Mouse (Mus musculus): Measurements from ENCODE around the gene Ankrd61.

The Ankrd61 gene

DNA sequence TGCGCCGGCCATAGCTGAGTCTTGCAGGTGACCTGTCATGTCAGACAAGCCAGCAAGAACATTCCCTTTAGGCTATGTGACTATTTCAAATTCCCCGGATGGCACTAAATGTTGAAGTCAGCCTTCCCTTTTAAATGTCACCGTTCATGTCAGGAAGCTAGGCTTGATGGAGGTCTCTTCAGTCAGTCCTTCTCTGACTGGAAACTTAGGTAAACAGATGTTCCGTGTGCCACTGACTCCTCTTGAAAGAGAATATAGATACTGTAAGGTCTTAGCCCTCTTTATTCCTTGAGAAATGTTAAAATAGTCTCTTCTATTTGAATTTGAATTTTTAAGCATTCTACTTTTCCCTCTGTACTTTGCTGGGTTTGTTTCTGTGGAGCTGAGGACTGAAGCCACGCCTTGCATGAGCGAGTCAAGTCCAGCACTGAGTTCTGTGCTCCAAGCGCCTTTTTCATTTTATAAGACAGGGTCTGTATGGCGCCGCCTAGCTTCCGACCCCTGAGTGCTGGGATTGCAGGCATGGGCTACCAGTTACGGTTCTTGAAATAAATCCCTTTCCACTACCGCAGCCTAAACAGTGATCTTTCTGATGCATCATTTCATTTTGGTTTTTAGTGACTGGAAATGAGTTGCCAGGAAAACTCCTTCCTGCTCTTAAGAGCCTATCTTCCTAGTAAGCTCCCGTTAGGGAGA, at the start of gene Ankrd61:
TSS of gene Ankrd61 (minus strand) at position 51 of the 696 bp plus-strand sequence.
- DNase-seq, result no peak

DNA sequence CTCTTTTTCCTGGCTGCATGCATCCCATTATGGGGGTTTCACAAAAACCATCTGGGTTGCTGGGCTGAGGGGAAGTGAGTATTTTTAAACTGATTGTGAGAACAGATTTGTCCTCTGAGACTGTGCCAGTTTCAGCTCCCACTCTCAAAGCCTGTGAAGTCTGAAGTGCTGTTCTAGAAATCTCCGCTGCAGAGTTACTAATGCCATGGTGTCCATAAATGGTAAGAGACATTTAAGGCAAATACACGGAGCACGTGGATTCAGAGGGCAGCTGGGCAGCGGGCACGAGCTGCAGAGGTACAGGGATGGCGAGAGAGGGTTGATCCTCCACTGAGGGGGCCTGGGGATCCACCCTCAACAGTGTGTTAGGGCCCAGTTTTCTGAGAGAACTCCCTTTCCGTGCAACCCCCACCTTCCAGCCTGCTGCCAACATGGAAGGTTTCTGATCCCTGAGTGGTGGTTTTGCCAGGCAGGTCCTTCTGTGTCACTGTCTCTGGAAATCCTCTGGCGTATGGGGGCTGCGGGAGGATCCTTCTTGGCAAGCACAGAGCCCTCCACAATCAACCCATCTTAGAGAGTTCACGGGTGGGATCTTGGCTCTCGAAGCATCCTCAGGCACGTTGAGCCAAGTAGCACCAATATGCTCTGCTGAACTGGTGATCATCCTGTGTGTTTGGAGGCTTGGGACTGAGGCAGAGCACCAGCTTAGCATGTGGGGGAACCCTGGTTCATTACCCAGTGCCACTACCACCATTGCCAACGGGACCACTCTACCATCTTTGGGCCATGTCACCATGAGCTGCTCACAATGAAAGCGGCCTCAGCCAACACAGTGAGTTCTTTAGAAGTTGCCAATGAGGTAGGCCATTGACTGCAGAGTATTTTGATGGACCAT, 46.0 kb upstream of the Ankrd61 start:
- no peak for DNase-seq

DNA sequence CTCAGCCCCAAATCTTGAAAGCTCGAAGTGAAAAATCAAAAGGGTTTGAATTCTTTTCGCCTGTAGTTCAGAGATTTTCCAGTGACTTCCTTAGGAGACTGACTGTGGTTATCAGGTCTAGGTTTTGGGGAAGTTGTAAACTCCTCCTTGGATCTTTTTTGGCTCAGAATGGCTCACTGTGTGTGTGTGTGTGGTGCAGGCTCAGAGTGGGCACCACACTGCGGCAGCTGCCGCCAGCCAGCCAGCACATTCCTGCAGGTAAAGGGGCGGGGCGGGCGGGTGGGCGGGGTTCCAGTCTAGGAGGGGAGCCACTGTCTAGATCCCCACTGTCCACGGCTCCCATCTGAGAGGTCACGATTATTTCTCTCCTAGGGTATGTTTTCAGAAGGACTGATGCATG, 44.1 kb upstream of the Ankrd61 start:
- DNase-seq, result no peak

DNA sequence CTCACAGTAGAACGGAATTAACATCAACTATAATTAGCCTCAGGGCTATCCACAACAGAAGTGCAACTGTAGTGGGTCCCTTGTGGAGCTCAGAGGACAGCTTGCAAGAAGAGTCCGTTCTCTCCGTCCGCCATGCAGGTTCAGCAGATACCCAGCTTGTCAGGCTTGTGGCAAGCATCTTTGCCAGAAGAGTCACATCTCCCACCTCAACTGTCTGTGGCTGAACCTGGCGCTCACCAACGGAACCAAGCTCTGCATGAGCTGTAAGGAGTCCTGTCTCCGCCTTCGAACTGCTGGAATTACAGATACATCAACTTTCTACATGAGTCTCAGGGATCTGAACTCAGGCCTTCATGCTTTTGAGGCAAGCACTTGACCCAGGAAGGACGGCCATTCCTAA, 38.7 kb upstream of the Ankrd61 start:
- DNase-seq, result no peak

DNA sequence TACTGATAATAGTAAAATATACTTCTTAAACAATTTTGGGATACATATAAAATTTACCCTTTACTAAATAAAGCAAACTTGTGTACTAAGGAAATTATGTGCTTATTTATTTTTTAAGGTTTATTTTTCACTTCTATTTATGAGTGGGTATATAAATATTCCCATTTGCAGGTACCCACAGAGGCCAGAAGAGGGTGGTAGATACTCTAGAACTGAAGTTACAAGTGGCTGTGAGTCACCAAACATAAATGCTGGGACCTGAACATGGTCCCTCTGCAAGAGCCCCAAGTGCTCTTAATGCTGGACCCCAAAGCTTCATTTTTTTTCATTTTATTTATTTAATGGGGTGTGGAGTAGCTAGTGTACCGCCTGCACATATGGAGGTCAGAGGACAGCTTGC, 36.4 kb upstream of the Ankrd61 start:
- no peak for DNase-seq

DNA sequence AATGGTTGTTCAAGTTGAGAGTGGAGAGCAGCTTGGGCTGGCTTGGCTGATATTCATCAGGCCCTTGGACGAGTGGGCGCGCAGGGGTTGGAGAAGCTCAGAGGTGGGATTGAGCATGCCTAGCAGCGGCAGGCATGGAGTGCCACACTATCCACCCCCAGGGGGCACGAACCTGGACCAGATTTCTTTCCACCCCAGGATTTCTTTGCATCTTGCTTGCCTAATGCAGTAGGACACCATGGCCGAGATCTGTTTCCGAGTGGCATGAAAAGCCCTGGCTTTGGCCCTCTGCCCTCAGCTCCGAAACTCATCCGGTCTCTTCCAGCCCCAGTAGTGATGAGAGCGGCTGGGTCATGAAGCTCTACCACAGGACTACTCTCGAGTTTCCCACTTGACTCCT, 35.9 kb upstream of the Ankrd61 start:
- no peak for DNase-seq

DNA sequence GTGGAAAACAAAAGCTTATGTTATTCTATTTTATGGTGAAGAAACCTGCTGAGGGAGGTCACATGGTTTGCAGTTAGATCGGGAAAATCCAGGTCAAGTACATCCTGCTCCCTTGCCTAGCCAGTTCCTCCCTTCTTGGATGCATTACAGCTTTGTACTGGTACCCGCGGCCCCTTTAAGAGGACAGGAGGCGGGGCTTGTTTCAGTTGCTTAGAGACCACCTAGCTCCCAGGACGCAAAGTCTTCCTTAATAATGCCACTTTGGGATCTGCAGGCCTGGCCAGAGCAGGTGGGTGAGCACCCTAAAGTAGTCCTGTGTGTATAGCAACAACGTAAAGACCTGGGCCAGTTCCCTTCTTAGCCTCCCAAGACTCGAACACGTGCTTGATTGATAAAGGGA, 35.3 kb upstream of the Ankrd61 start, which contains the start of gene Rsph10b:
TSS of gene Rsph10b (plus strand) at position 205 of the 400 bp plus-strand sequence.
- DNase-seq, result peak; percentile 39

DNA sequence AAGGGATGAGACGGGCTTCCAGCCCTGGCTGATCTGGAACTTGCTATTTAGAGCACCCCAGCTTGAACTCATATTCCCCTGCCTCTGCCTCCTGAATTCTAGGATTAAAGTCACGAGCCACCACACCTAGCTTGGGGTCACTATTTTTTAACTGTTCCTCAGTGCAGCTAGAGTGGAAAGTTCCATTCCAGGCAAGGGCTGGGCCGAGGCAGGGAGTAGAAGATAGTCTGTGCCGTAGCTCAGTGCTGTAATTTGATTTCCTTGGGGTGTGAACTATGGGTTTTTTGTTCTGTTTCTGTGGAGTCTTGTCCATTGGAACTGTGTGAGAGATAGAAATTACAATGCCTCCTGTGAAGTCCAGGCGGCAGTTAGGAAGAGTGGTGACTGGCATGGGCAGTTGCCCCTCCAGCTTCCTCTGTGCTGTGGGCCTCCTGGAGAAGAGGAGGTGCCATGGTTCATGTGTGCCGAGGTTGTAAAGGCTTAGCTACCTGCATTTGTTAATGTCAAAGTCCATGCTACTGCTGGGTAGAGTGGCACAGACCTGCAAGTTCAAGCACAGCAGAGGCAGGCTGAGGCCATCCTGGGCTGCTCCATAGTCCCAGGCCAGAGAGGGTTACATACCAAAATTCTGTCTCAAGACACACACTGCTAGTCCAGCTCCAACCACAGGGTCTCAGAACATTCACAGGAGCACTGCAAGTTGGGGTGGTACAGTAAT, 34.5 kb upstream of the Ankrd61 start:
- DNase-seq, result no peak

DNA sequence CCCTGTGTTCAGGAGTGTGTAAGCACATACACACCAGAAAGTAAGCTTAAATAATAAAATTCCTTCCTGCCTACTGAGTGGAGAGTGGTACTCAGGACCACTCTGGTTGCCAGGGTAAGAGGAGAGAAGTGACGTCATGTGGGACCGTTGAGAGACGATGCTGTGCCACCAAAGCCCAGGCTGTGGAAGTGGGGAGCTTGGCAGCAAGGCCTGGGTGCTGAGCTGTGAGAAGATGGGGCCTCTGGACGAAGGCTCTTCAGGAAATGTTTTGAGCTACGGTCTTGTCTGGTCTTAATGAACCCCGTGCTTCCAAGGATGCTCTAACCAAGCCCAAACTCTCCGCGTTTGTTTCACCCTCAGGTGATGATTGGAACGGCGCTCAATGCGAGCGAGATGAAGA, 33.2 kb upstream of the Ankrd61 start:
- DNase-seq, result no peak

DNA sequence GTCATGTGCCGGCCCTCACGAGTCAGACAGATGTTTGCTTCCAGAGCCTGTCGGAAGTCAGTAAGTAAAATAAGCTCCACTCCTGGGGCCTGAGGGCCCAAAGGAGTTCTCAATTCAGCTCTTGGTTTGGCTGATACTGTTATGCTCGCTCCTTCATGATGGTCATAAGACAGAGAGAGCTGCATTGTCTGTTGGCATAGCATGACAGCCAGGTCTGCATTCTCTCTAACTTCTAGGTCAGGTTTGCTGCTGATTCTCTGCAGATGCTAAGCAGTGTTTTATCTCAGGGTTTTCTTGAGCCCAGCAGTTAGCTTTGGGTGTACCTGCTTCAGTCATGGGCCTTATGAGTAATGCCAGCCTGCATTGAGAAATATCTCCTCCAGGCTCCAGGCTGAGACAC, 31.8 kb upstream of the Ankrd61 start:
- DNase-seq, result no peak

DNA sequence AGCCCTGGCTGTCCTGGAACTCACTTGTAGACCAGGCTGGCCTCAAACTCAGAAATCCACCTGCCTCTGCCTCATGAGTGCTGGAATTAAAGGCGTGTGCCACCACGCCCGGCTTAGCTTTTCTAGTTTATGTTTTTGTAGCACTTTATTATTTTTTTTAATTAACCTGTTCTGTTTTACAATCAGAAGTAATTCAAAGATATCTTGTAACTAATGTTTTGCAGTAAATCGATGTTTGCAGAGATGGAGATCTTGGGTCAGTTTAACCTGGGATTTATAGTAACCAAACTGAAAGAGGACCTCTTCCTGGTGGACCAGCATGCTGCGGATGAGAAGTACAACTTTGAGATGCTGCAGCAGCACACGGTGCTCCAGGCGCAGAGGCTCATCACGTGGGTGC, 30.4 kb upstream of the Ankrd61 start, which contains the start of gene Gm42421:
TSS of gene Gm42421 (plus strand) at position 301 of the 400 bp plus-strand sequence.
- DNase-seq, result no peak

DNA sequence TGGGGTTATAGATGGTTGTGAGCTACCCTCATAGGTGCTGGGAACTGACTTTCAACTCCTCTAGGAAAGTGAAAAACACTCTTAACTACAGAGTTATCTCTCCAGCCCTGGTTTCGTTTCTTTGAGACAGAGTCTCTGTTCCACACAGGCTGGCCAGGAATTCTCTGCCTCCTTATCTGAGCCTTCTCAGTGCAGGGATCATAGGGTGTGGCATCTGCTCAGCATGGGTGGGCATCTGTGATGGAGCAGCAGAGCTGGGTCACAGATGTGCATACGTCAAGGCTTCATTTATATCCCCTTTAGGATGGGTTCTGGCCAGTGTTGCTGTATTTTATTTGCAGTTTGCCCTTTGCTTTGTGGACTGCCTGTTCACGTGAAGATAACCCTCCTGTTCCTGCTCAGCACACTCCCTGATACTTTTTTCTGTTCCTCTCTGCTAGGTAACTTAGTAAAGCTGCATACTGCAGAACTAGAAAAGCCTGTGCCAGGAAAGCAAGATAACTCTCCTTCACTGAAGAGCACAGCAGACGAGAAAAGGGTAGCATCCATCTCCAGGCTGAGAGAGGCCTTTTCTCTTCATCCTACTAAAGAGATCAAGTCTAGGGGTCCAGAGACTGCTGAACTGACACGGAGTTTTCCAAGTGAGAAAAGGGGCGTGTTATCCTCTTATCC, 27.4 kb upstream of the Ankrd61 start:
- DNase-seq, result no peak

DNA sequence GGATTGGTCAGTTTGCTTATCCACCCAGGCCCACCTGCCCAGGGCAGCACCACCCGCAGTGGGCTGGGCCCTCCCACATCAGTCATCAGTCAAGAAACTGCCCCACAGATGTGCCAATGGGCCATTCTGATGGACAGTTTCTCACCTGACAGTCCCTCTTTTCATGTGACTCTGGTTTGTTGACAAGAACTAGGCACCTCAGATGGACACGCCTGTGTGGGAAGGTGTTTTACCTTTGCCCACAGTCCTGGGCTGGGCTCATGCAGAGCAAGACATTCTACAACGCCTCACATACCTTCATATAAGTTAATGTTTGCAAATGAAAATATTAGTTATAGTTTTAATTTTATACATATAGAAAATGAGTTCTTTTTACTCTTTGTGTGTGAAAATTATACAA, 20.6 kb upstream of the Ankrd61 start:
- no peak for DNase-seq

DNA sequence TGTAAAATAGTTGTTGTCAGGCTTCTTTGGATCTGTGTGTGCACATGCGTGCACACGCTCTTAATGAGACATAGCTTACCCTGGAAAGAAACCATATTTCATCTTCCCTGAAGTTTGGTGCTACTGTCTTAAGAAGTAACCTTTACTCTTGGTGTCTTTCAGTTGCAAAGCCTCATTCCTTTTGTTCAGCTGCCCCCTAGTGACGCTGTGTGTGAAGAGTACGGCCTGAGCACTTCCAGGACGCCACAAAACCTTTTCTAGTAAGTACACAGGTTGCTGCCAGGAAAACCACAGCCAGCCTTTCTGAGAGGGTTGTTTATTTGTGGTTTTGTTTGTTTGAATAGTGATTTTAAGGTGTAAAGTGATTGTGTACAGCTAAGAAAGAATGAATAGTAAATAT, 19.9 kb upstream of the Ankrd61 start:
- DNase-seq, result peak; percentile 60

DNA sequence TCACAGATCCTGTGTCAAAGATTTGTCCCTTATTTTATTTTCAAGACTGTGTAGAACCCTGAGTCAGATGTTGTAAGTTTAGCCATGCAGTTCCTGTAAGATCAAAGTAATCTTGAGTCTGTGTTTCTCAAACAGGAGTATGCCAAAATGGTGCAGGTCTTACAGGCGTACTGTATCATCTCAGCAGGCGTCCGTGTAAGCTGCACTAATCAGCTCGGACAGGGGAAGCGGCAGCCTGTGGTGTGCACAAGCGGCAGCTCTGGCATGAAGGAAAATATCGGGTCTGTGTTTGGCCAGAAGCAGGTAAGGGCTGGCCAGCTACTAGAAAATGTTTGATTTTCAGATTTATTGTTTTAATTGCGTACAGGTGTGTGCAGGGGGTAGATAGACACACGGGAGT, 18.7 kb upstream of the Ankrd61 start:
- no peak for DNase-seq

DNA sequence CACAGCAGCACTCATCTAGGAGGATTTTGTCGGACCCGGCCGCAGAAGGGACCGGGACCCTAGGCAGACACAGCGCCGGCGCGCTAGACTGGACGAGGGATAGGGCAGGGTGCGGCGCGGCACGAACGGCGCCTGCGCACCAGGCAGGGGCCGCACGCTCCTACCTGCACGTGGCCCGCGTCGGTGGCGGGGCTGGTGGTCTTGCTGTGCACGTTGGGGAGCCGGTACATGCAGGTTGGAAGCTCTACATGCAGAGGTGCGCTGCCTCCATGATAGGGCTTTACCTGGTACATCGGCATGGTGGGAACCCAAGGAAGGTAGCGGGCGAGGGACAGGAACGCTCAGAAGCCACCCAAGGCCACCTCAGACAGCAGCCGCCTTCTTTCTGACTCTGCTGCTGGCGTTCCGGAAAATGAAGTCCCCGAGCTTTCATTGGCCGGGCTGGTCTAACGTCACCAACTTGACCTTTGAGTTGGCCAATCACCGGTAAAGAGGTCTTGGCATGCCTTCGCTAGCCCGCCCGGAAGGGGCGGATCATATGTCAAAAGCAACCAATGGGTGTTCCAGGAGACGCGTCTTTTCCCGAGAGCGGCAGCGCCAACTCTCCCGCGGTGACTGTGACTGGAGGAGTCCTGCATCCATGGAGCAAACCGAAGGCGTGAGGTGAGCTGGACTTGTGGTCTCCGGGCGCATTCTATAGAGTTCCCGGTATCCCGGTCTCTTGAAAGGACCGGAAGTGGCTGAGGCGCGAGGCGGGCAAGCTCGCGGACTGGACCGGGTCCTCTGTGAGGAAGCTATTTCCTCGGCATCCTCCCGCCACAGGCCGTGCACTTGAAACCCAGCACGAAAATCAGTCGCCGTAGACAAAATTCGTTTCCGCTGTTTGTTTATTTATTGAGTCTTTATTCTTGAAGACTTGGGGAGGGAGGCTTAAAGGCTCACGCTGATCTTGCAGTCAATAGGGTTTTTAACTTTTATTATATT, 12.2 kb upstream of the Ankrd61 start, which contains the start of the genes Aimp2 and Pms2:
TSS of gene Aimp2 (minus strand) at position 431 of the 984 bp plus-strand sequence.
TSS of gene Pms2 (plus strand) at position 548 of the 984 bp plus-strand sequence.
- peak; percentile 99 for DNase-seq

DNA sequence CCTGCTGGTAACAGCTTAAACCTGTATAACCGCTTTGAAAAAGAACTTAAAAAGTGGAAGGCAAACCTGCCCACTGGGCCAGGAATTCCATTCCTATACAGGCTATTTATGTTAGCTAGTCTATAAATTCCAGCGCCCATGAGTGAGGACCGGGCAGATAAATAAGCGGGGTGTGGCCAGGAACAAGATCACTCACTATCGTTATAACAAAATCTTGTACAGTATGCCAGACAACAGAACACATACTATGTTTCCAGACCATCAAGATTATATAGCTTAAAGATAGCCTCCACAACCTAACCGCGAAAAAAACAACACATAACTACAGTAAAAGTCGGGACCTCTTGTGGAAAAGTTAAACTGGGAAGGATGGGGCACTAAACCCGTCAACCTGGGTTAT, 11.4 kb upstream of the Ankrd61 start:
- no peak for DNase-seq

DNA sequence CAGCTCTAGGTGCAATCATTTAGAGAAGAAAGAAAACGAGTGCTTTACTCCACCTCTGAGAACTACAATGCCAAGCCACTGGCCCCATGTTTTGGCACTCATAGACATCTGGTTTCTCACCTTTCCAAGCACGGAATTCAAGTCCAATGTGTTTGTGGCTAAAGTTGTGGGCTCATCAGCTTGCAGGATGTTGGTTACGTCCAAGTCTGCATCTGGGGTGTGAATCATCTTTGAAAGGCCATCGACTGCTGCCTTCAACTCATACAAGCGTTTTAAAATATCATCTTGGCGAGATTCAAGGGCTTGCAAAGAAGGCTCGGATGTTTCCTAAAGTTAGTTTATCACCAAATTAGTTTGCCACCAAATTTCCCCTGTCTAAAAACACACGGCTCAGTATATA, 8.9 kb upstream of the Ankrd61 start:
- no peak for DNase-seq

DNA sequence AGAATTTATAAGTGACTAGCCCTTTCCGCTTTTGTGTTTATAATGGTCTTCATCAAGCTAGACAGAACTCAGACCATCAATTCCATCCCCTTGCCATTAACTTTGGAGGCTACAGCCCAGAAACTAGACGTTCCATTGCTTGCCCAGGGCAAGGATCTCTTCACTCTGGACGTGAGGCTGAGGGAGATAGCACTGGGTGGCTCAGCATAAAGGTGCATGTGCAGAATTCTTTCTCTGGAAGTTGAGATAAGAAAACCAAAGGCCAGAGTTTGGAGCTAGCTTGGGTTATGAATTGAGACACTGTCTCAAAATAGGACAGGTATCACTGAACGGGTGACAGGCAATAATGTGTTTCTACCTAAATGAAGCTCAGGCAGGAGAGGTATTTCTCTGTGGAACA, 6.3 kb upstream of the Ankrd61 start:
- no peak for DNase-seq

DNA sequence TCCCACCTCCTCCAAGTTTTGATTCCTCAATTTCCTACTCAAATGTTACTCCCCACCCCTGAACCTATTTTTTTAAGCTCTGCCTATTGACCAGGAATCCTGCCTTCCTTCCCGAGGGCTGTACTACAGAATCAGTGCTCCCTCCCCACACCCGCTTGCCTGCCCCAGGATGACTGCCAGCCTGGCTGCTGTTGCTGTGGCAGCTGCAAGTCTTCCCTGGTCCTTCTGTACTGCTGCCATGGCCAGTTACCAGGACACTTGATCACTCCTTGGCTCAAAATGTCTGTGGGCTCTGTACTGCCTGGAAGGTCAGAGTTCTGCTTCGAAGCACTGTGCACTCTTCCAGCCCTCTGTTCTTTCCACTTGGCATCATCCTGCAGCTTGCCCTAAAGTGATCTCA, 4.6 kb upstream of the Ankrd61 start:
- DNase-seq, result no peak

DNA sequence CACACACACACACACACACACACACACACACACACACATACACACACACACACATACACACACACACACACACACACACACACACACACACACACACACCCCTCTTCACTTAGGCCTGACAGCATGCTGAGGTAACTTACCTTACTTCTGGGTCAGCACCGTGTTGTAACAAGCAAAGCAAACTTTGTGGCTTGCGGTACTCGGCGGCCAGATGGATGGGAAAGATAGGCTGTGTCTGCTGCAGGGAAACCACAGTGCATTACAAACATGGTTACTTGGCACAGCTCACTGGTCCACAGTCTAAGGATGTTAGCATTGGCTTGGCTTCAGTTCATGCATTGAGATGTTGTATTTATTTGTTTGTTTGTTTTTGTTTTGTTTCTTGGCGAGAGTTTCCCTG, 4.1 kb downstream of the Ankrd61 start:
- DNase-seq, result no peak
